Mouse (Mus musculus) hematopoietic stem cell, adult 5-6 weeks (primary cell): ENCODE measurements around the gene Tbck. TPM values are rescaled to one million over a fixed set of nuclear protein-coding genes. Genes with fewer than 3 reads are reported as not detected.

Experiments used
- ATAC-seq, 2 experiments: fragments of 125-278 bp in 1 of 2; replicated peaks in 1 of 2; 2 replicates each; pipeline ENCODE4 v1.8.0; 2016 to 2017; ENCODE audit warnings: inconsistent platforms in 2 of 2, mild to moderate bottlenecking in 2 of 2, moderate number of reproducible peaks in 2 of 2, low read depth in 1 of 2, moderate TSS enrichment in 1 of 2; ENCODE audit not compliant: low FRiP score in 2 of 2, poor library complexity in 2 of 2, severe bottlenecking in 2 of 2, insufficient read depth in 1 of 2, low TSS enrichment in 1 of 2
- total RNA-seq: library from RNA; stranded (forward); fragments of 172-1452, 232-1000 nt; gene quantifications from 2 replicates; pipeline ENCODE4 v1.2.3, GENCODE M21; 2017

The Tbck gene
- total RNA-seq, 1 experiment from 2014 or later: 23.3 TPM

DNA sequence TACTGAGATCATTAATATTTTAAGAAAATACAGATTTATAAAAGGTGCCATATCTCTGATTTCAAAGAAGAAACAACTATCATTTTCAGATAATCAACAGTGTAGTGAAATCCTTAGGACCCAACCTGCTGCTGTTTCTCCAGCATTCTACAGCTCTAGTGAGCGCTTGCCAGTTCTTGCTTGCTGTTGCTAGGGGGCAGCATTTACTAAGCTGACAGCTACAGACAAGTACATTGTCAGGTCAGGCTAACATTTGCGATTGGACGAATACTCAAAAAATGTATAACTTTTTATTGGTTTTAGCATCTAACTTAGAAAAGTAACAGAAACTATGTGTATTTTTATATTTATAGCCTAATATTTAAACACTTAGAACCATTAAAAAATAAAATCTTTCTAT lies 63.1 kb downstream of the Tbck start:
- ATAC-seq: peak; percentile 84 to 91

DNA sequence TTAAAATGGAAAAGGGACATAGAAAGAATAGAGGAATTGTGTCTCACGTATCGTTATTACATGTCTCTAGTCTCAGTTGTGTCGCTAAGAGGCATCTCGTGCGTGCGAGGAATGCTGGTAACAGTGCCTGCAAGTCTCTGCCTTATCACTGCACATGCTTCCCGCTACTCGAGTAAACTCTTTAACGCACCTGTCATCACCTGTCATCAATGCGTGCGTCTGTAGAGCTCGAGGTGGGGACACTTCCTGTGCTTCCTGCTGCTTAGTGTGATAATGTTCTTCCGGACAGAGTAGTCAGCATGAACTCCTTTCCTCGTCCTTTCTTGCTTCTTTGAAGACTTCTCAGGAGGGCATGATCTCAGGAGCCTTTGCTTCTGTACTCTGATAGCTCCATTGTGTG lies 63.8 kb downstream of the Tbck start:
- peak; percentile 67 to 81 for ATAC-seq

- ATAC-seq: no peak
Observed at GRCm38 (mm10) chr3:132748750-132749149, 64.8 kb downstream of the Tbck start.

- ATAC-seq: no peak
Observed at GRCm38 (mm10) chr3:132752772-132753171, 68.8 kb downstream of the Tbck start.

- 0 out of 4 replicates have a peak, but pooled peaks of 1 of the 2 experiments have one; percentile 32 for ATAC-seq
Observed at GRCm38 (mm10) chr3:132756274-132756673, 72.3 kb downstream of the Tbck start.

- ATAC-seq: no peak
Observed at GRCm38 (mm10) chr3:132766033-132766726, 82.2 kb downstream of the Tbck start.

DNA sequence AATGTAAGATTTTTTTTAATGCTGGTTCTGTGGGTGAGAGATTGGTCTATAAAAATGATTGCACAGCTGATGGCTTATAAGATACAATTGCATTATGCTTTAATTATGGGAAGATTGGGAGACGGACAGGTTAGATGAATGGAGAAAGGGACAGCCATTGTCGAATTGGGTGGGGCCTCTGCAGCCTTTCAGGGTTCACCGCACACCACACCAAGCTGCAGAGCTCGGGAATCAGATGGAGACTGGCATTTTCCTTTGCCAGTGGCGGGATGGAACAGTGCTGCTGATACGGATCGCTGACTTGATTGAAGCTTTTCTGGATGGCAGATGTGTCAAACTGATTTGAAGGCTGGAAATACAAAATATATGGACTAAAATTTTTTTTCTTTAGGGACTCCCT lies 88.1 kb downstream of the Tbck start:
- no peak for ATAC-seq

- ATAC-seq: no peak
Observed at GRCm38 (mm10) chr3:132776686-132777085, 92.7 kb downstream of the Tbck start.

- ATAC-seq: no peak
Observed at GRCm38 (mm10) chr3:132781103-132781502, 97.2 kb downstream of the Tbck start.

GRCm38 (mm10) chr3:132783087-132783486 lies 99.1 kb downstream of the Tbck start:
- no peak for ATAC-seq

DNA sequence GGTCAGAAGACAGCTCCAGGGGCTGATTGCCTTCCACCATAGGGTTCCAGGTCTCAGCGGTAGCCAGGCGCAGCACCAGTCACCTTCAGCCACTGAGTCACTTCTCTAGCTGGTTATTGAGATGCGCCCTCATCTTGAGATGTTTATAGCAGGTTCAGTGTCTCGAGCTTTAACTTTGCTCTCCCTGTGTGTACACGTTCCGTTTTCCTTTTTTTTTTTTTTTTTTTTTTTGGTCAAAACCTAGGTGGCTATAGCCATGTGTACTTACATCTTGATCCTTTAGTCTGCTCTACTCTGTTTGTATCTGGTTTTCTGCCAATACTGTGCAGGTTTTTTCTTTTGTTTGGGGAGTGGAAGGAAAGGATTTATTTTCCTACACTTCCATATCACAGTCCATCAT lies 100.8 kb downstream of the Tbck start:
- ATAC-seq: no peak

GRCm38 (mm10) chr3:132786690-132787089 lies 102.7 kb downstream of the Tbck start:
- no peak for ATAC-seq

GRCm38 (mm10) chr3:132787775-132788174 lies 103.8 kb downstream of the Tbck start:
- no peak for ATAC-seq

DNA sequence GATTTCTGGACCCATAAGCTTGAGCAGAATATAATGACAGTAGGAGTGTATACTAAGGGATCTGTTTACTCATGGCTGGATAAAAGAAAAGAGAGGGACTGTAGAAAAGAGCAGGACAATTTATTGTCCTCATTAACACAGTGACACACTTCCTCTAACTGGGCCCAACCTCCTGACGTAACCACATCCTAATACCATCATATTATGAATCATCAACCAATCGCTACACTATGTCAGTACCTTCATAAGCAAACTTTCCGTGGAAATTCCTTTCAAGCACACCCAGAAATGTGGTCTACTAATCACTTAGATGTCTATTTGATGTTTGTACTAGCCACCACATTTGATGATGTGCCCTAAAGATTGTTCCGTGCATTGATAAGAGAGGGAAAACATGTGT lies 107.2 kb downstream of the Tbck start:
- peak; percentile 12 to 36 for ATAC-seq

GRCm38 (mm10) chr3:132800196-132800595 lies 116.3 kb downstream of the Tbck start:
- ATAC-seq: no peak

- ATAC-seq: no peak
Observed at GRCm38 (mm10) chr3:132801910-132802309, 118.0 kb downstream of the Tbck start.

GRCm38 (mm10) chr3:132807888-132808579 lies 124.1 kb downstream of the Tbck start:
- no peak for ATAC-seq

DNA sequence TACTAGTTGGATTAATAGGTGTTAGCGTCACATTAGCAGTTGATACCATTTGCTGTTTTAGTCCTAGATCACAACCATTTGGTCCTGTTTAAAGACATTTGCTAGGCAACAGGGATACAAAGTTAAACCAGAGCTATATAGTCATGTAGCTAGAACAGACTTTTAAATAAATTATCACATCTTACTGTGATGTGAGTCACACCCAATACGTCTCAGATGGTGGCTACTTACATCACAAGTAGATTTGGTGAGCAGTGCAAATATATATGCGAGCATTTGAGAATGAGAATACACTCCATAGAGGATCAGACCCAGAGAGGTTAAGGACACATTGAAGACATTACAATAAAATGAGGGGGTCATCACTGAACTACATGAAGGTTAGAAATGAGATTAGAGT lies 125.0 kb downstream of the Tbck start:
- ATAC-seq: no peak

DNA sequence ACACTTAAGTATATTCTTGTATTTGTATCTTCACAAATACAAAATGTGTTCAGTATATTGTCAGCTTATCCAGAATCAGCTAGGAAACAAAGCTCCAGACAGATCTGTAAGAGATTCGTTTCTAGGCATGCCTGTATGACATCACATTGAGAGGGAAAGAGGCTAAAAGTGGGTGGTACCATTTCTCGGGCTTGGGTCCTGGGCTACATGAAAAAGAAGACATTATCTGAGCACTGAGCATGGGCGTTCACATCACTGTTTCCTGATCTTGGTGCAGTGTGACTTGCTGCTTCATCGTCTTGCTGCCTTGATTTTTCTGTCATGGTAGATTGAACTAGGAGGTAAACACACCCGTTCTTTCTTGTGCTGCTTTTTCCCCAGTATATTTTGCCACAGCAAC lies 127.8 kb downstream of the Tbck start:
- no peak for ATAC-seq
